Mouse (Mus musculus) gastrocnemius, postnatal 14 days (tissue): ENCODE results near the gene Chmp2b. TPM values are rescaled to one million over a fixed set of nuclear protein-coding genes. Genes with fewer than 3 reads are reported as not detected.

Experiments
- DNase-seq: peaks from one replicate; pipeline ENCODE4 v3.0.0; 2021; ENCODE audit warnings: mixed read lengths
- intact Hi-C: fragments of 180-260 bp; cut with DNase I; formaldehyde crosslinking; loops from one replicate; pipeline ENCODE4 v1.15.1; 2025; ENCODE audit warnings: low total_unique reads
- long read RNA-seq, 2 experiments: library from polyadenylated mRNA; stranded (forward); transcript quantifications; one replicate each; pipeline ENCODE4 v2.0.0; 2021
- total RNA-seq, 2 experiments: library from RNA; stranded (reverse); gene quantifications; 2 replicates each; pipeline ENCODE4 v1.2.3; 2021

The Chmp2b gene
- total RNA-seq = 10 to 100 TPM; 33.8 to 34.9 TPM
- long read RNA-seq, experiment 1, transcript Chmp2b-201 (6 exons, 1,872 nt) = major isoform, 20 of 24 reads
- long read RNA-seq, experiment 1, partial matches to known transcripts = 2 of 24 reads
- long read RNA-seq, experiment 1, other reads (novel, unspliced or antisense) = 1 of 24 reads
- long read RNA-seq, experiment 2, transcript Chmp2b-201 (6 exons, 1,872 nt) = major isoform, 31 of 31 reads
- long read RNA-seq, experiment 2, partial matches to known transcripts = 0 of 31 reads
- long read RNA-seq, experiment 2, other reads (novel, unspliced or antisense) = 0 of 31 reads

GRCm38 (mm10) chr16:65561963-65562863 is at the start of gene Chmp2b:
Gene Chmp2b, minus strand, starts transcription at chr16:65562726.
- peak; percentile 74 for DNase-seq
- intact Hi-C loops = no loop called here

GRCm38 (mm10) chr16:65611678-65612077 is 49.2 kb upstream of the Chmp2b start:
- DNase-seq = no peak
- intact Hi-C loops = no loop called here

- intact Hi-C loops = no loop called here
- no peak for DNase-seq
These were observed 38.3 kb upstream of the Chmp2b start for GRCm38 (mm10) chr16:65600798-65601197.

- intact Hi-C loops = no loop called here
- DNase-seq = no peak
These were observed 23.8 kb upstream of the Chmp2b start for GRCm38 (mm10) chr16:65586111-65586865.

GRCm38 (mm10) chr16:65585699-65586098 is 23.2 kb upstream of the Chmp2b start:
- intact Hi-C loops = no loop called here
- DNase-seq = no peak

GRCm38 (mm10) chr16:65577298-65578029 is 14.9 kb upstream of the Chmp2b start:
- intact Hi-C loops = no loop called here
- no peak for DNase-seq

GRCm38 (mm10) chr16:65568853-65569252 is 6.3 kb upstream of the Chmp2b start:
- intact Hi-C loops = no loop called here
- no peak for DNase-seq

GRCm38 (mm10) chr16:65564951-65565350 is 2.4 kb upstream of the Chmp2b start:
- no peak for DNase-seq
- intact Hi-C loops = no loop called here

GRCm38 (mm10) chr16:65564306-65564705 is 1.8 kb upstream of the Chmp2b start:
- DNase-seq = no peak
- intact Hi-C loops = no loop called here

GRCm38 (mm10) chr16:65562864-65563206 is 309 bp upstream of the Chmp2b start:
- DNase-seq = no peak
- intact Hi-C loops = no loop called here

- DNase-seq = no peak
- intact Hi-C loops = no loop called here
These were observed 1.2 kb downstream of the Chmp2b start for GRCm38 (mm10) chr16:65560996-65561962.

- intact Hi-C loops = no loop called here
- no peak for DNase-seq
These were observed 2.9 kb downstream of the Chmp2b start for GRCm38 (mm10) chr16:65559591-65559990.

GRCm38 (mm10) chr16:65557369-65557768 is 5.2 kb downstream of the Chmp2b start:
- intact Hi-C loops = no loop called here
- DNase-seq = no peak

GRCm38 (mm10) chr16:65554267-65554666 is 8.3 kb downstream of the Chmp2b start:
- intact Hi-C loops = no loop called here

GRCm38 (mm10) chr16:65550814-65551213 is 11.7 kb downstream of the Chmp2b start:
- no peak for DNase-seq
- intact Hi-C loops = no loop called here

More at GRCm38 (mm10) chr16:65554267-65554666, 8.3 kb downstream of the Chmp2b start:
- no peak for DNase-seq

- no peak for DNase-seq
- intact Hi-C loops = no loop called here
These were observed 13.6 kb downstream of the Chmp2b start for GRCm38 (mm10) chr16:65548960-65549359.

- intact Hi-C loops = no loop called here
- no peak for DNase-seq
These were observed 18.7 kb downstream of the Chmp2b start for GRCm38 (mm10) chr16:65543676-65544293.
